Mouse (Mus musculus) CD8-positive naive resting alpha-beta T cell, adult 57 days (primary cell): ENCODE results near the gene Tbc1d9b. TPM values are rescaled to one million over a fixed set of nuclear protein-coding genes. Genes with fewer than 3 reads are reported as not detected.

Source experiments
- total RNA-seq: library from RNA; stranded (reverse); gene quantifications from one replicate; pipeline ENCODE4 v1.2.4, GENCODE M21; 2023

The Tbc1d9b gene
- 57.2 TPM for total RNA-seq

GRCm38 (mm10) chr11:50130811-50131766 is at the start of gene Tbc1d9b:
Gene Tbc1d9b (plus strand): TSS chr11:50131396.

GRCm38 (mm10) chr11:50174111-50174729 is 43.0 kb downstream of the Tbc1d9b start, which contains the start of gene Mrnip:
Gene Mrnip (plus strand): TSS chr11:50174444.

GRCm38 (mm10) chr11:50210505-50211151 is 79.4 kb downstream of the Tbc1d9b start, which contains the start of the genes Sqstm1 and Mgat4b:
Gene Sqstm1 (minus strand): TSS chr11:50210827.
Gene Mgat4b (plus strand): TSS chr11:50210890.

Other genes starting within 250 kb of the Tbc1d9b start
- gene Rasgef1c, start 229.6 kb upstream of the Tbc1d9b start, total RNA-seq, result not detected
- 25.3 TPM for gene Rnf130, start 106.0 kb upstream of the Tbc1d9b start, total RNA-seq
- 2.9 TPM for gene Mrnip, start 43.0 kb downstream of the Tbc1d9b start, total RNA-seq
- 429 TPM for gene Sqstm1, start 79.4 kb downstream of the Tbc1d9b start, total RNA-seq
- 7.1 TPM for gene Mgat4b, start 79.5 kb downstream of the Tbc1d9b start, total RNA-seq
- gene Ltc4s, start 107.2 kb downstream of the Tbc1d9b start, total RNA-seq, result 0.98 TPM
- 43.4 TPM for gene Maml1, start 160.9 kb downstream of the Tbc1d9b start, total RNA-seq
- 168 TPM for gene Canx, start 194.3 kb downstream of the Tbc1d9b start, total RNA-seq
- gene Cby3, start 223.1 kb downstream of the Tbc1d9b start, total RNA-seq, result not detected
- gene Hnrnph1, start 245.6 kb downstream of the Tbc1d9b start, total RNA-seq, result 912 TPM